Comparison of ENCODE assay signal across 8 mouse cellular contexts in the genomic region with DNA sequence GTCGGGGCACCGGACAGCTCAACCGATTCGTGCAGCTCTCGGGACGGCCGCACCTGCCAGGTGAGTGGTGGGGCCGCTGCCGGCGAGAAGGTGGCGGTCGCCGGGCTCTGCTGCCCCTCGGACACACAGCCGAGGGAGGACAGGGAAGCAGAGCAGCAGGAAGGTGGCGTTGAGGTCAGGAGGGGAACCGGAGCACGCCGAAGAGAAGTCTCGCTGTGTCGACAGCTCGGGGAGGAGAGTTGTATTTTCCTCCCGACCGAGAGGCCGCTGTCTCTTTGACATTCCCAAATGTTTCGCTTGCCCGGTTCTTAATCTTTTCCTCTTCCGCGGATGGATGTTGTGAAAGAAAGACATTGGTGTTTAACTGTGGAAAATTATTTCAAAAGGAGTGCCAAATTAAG. TPM values are rescaled to one million over a fixed set of nuclear protein-coding genes. Genes with fewer than 3 reads are reported as not detected.
A peak's percentile ranks its signal among the peaks of the same experiment; 100 is the strongest.
DNase-seq lines count a peak whose midpoint lies in the region; ATAC-seq and TF ChIP-seq lines count a peak whose summit lies in the region.

No protein-coding gene starts in this region.

- peak overlapping the region; percentile 69 for H3K4me2 ChIP-seq in hindbrain, embryonic 14.5 days (replicated peaks)

- H3K4me1 ChIP-seq in cerebellum, adult 2 months (ENCODE audit: control insufficient read depth, insufficient read depth, low read length) = peaks cover 3% of the 10 kb centered on the region; the same call in 1 of the 2 replicates
- H3K4me1 ChIP-seq in hindbrain, embryonic 14.5 days (replicated peaks; ENCODE audit: control insufficient read depth, insufficient read depth, low read length) = peaks cover 11% of the 10 kb centered on the region

- intact Hi-C loops in gastrocnemius, postnatal 36 days (cut with DNase I) = loop anchor here (2.0 to 10.0 kb wide), 2 partner anchors 67 to 633 kb away; no protein-coding TSS in a partner anchor

- WGBS in cerebellum, adult 2 months = 1% methylated on average over 29 of the region's 29 CpGs
- 0% methylated on average over 29 of the region's 29 CpGs for WGBS in hindbrain, embryonic 14.5 days
- under 1% methylated on average over 29 of the region's 29 CpGs for WGBS in macrophage (ENCODE audit: missing documents)

- H3K36me3 ChIP-seq in hindbrain, embryonic 14.5 days (replicated peaks; ENCODE audit: control insufficient read depth, insufficient read depth) = no peaks in the 10 kb centered on the region
- no peaks in the 10 kb centered on the region for H3K36me3 ChIP-seq in macrophage (ENCODE audit: inconsistent target)

- peak overlapping the region; percentile 63 for H3K27ac ChIP-seq in cerebellum, adult 2 months (ENCODE audit: insufficient read depth, low read length)
- H3K27ac ChIP-seq in hindbrain, embryonic 14.5 days = peak overlapping the region; percentile 98
- peak overlapping the region; percentile 32 for H3K27ac ChIP-seq in macrophage

- H3K4me3 ChIP-seq in cerebellum, adult 2 months (replicated peaks; ENCODE audit: insufficient read depth, low read depth, low read length) = peak overlapping the region; percentile 97
- peak overlapping the region; percentile 99 for H3K4me3 ChIP-seq in hindbrain, embryonic 14.5 days (replicated peaks; ENCODE audit: low read length)
- H3K4me3 ChIP-seq in macrophage (ENCODE audit: inconsistent target) = peak overlapping the region; percentile 56

- peak overlapping the region; percentile 97 for H3K9ac ChIP-seq in hindbrain, embryonic 14.5 days

- no peak for TF ChIP-seq CTCF in cerebellum, adult 2 months (IDR thresholded peaks at IDR 0.05; ENCODE audit: borderline replicate concordance, insufficient read depth, low read depth, low read length)

- ATAC-seq in hindbrain, embryonic 14.5 days (ENCODE audit: low FRiP score) = no peak

- H3K27me3 ChIP-seq in cerebellum, adult 2 months (ENCODE audit: control insufficient read depth, insufficient read depth, low read length) = no peaks in the 10 kb centered on the region
- H3K27me3 ChIP-seq in hindbrain, embryonic 14.5 days (ENCODE audit: control insufficient read depth, insufficient read depth, low read length) = no peaks in the 10 kb centered on the region

- no peak for TF ChIP-seq POLR2A in cerebellum, adult 2 months (IDR thresholded peaks at IDR 0.05; ENCODE audit: borderline replicate concordance, insufficient read depth, low read length)

- no peak for DNase-seq in cerebellum, adult 2 months
- no peak for DNase-seq in cerebellum, adult 9-11 months
- peak; percentile 26 for DNase-seq in thymus, postnatal 0 days (ENCODE audit: low spot score)
- DNase-seq in thymus, postnatal 14 days = no peak
- DNase-seq in hindbrain, embryonic 14.5 days (ENCODE audit: low spot score) = peak; percentile 25
- DNase-seq in gastrocnemius, postnatal 36 days = no peak
- DNase-seq in right cerebral cortex, postnatal 14 days = no peak

- peaks cover 51% of the 10 kb centered on the region for H3K79me2 ChIP-seq in macrophage (ENCODE audit: inconsistent target)

- H3K9me3 ChIP-seq in hindbrain, embryonic 14.5 days (ENCODE audit: control insufficient read depth, low read length) = no peaks in the 10 kb centered on the region

RNA-seq across cellular contexts. Expression of a gene that starts 0.4 kb away (rescaled TPM):
- 84.2 and 90.8 TPM in 2 replicates for polyA plus RNA-seq in cerebellum, adult 2 months (2012; rRNA removed)
- polyA plus RNA-seq in thymus, postnatal 0 days (2015; fragmentation: Nextera tagmentation; extraction: Ambion mirVana) = 7.9 and 8.3 TPM in 2 replicates
- polyA plus RNA-seq in hindbrain, embryonic 14.5 days (2014; fragmentation: Nextera tagmentation; extraction: Ambion mirVana) = 51.1 and 63.1 TPM in 2 replicates
- 10 to 100 TPM; 11.8 to 75.7 (median 54.7) TPM for total RNA-seq in macrophage (2018; cell fraction: chromatin; rRNA removed)
- total RNA-seq in macrophage (2018; cell fraction: cytosol; rRNA removed) = 10 to 100 TPM; 10.0 to 21.1 (median 19.0) TPM
- total RNA-seq in macrophage (2018; cell fraction: nucleus; rRNA removed) = 10 to 100 TPM; 11.3 to 42.3 (median 31.3) TPM
- polyA plus RNA-seq in macrophage (2018) = 12.0 to 16.3 TPM (median 15.3 TPM) in 3 replicates
- total RNA-seq in gastrocnemius, postnatal 36 days (2021) = 10 to 100 TPM; 40.7 to 43.4 TPM

RNA-seq across cellular contexts. Expression of a gene that starts 11.3 kb away (rescaled TPM):
- polyA plus RNA-seq in cerebellum, adult 2 months (2012; rRNA removed) = 26.6 and 30.2 TPM in 2 replicates
- 48.8 and 49.2 TPM in 2 replicates for polyA plus RNA-seq in thymus, postnatal 0 days (2015; fragmentation: Nextera tagmentation; extraction: Ambion mirVana)
- 62.5 and 65.3 TPM in 2 replicates for polyA plus RNA-seq in hindbrain, embryonic 14.5 days (2014; fragmentation: Nextera tagmentation; extraction: Ambion mirVana)
- total RNA-seq in macrophage (2018; cell fraction: chromatin; rRNA removed) = 10 to 100 TPM; 10.1 to 32.2 (median 21.4) TPM
- total RNA-seq in macrophage (2018; cell fraction: cytosol; rRNA removed) = 10 to 100 TPM; 10.4 to 17.4 (median 14.4) TPM
- total RNA-seq in macrophage (2018; cell fraction: nucleus; rRNA removed) = 10 to 100 TPM in 23 of 26 experiments, 1 to 10 TPM in 3; 8.0 to 21.1 (median 13.4) TPM
- polyA plus RNA-seq in macrophage (2018) = 14.1 to 15.8 TPM (median 15.2 TPM) in 3 replicates
- total RNA-seq in gastrocnemius, postnatal 36 days (2021) = 10 to 100 TPM; 12.3 to 14.7 TPM

Comparison
In these comparisons a context has a peak if more than half of its experiments do, and no peak if none do; other contexts are left out.
1. DNase-seq: peak in thymus, postnatal 0 days (single experiment) and hindbrain, embryonic 14.5 days (single experiment); none in cerebellum, adult 2 months (0 of 2), cerebellum, adult 9-11 months (single experiment), thymus, postnatal 14 days (single experiment), gastrocnemius, postnatal 36 days (0 of 2) and right cerebral cortex, postnatal 14 days (single experiment).
2. H3K27ac ChIP-seq: peak in every context shown above with its lines; median percentile 98 in hindbrain, embryonic 14.5 days; 63 in cerebellum, adult 2 months; 32 in macrophage.
3. Peak in every context shown above with its lines, with median percentiles within 50 percentile points of each other: H3K4me3 ChIP-seq.